Mouse (Mus musculus): ENCODE results near the gene Epas1.

Epas1 gene

GRCm38 (mm10) chr17:86788316-86788715, 34.8 kb downstream of the Epas1 start:
- DNase-seq (ENCODE audit: low spot score) = no peak

- no peak for DNase-seq (ENCODE audit: low spot score)
These were observed 38.4 kb downstream of the Epas1 start for GRCm38 (mm10) chr17:86791925-86792324.

DNA sequence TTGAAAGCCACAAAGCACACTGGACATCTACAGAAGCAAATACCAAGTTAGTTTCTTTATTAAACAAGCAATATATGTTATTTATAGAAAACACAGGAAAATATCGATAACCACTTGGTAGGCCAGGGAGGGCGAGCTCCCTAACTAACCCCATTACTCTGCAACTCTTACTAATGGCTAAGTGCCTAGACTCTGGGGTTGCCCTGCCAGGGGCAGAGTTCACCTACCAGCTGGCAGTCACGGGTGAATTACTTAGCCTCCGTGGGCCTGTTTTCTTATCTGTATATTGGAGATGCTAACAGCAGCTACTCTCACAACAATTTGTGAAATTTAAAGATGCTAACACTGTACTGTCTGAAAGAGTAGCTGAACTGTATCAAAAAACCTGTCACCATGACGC, 42.3 kb downstream of the Epas1 start:
- no peak for DNase-seq (ENCODE audit: low spot score)

DNA sequence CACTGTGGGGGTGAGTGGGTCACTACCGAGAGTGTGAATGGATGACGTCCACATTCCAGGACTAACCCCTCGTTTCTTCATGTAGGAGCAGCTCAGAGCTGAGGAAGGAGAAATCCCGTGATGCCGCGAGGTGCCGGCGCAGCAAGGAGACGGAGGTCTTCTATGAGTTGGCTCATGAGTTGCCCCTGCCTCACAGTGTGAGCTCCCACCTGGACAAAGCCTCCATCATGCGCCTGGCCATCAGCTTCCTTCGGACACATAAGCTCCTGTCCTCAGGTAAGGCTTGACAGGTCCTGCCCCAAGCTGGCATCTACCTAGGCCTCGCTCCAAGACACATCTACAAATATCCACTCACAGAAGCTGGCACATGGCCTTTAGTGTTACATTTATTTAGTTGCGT, 43.5 kb downstream of the Epas1 start:
- DNase-seq (ENCODE audit: low spot score) = no peak

- no peak for DNase-seq (ENCODE audit: low spot score)
These were observed 45.0 kb downstream of the Epas1 start for GRCm38 (mm10) chr17:86798460-86798859.

- no peak for DNase-seq (ENCODE audit: low spot score)
These were observed 45.5 kb downstream of the Epas1 start for GRCm38 (mm10) chr17:86798951-86799350.

GRCm38 (mm10) chr17:86800535-86800934, 47.0 kb downstream of the Epas1 start:
- no peak for DNase-seq (ENCODE audit: low spot score)

DNA sequence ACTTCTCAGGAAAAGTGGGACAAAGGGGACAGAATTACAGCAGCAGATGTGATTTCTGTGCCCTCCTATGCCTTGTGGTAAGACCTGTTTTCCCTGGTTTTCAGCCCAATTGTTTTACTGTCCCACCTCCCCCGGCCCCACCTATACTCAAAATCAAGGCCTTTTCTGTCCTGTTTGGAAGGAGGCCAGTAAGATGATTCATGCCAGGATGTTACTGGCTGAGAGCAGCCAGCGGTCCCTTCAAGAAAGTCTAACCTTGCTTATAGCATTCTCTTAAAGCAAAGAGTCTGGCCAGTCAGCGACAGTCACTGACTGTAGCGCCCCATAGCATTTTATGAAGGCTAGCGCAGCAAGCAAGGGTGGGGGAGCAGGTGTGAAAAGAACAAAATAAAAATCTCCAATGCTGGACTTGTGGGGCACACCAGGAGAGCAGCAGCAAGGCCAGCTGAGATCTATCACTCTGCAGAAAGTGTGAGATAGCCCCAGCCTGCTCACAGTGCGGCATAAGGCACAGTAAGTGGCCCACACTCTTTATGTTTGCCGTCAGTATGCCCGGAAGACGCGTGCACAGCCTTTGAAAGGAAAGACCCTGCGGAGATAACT, 47.8 kb downstream of the Epas1 start:
- no peak for DNase-seq (ENCODE audit: low spot score)

DNA sequence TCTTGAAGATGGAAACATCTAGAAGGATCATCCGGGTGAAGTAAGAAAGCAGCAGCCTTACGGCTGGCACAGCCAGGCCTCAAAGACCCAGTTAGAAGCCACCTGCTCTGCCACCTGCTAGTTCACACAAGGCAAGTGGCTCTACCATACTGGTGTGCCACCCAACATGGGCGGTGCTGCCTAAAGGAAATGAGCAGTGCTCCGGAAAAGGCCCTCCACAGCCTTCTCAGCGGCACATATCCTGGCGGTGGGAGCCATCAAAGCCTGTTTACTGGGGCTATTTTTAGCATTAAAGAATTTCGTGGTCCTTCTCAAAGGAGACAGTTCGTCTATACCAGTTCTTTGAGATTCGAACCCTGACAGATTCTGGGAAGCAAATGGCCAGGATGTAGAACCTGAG, 48.4 kb downstream of the Epas1 start:
- no peak for DNase-seq (ENCODE audit: low spot score)

- DNase-seq (ENCODE audit: low spot score) = no peak
These were observed 49.0 kb downstream of the Epas1 start for GRCm38 (mm10) chr17:86802351-86802985.

GRCm38 (mm10) chr17:86803147-86803546, 49.6 kb downstream of the Epas1 start:
- no peak for DNase-seq (ENCODE audit: low spot score)

- no peak for DNase-seq (ENCODE audit: low spot score)
These were observed 50.2 kb downstream of the Epas1 start for GRCm38 (mm10) chr17:86803653-86804052.

GRCm38 (mm10) chr17:86812029-86812428, 58.5 kb downstream of the Epas1 start:
- DNase-seq (ENCODE audit: low spot score) = peak; percentile 79

GRCm38 (mm10) chr17:86814320-86814719, 60.8 kb downstream of the Epas1 start:
- no peak for DNase-seq (ENCODE audit: low spot score)

- no peak for DNase-seq (ENCODE audit: low spot score)
These were observed 61.7 kb downstream of the Epas1 start for GRCm38 (mm10) chr17:86815016-86815865.

DNA sequence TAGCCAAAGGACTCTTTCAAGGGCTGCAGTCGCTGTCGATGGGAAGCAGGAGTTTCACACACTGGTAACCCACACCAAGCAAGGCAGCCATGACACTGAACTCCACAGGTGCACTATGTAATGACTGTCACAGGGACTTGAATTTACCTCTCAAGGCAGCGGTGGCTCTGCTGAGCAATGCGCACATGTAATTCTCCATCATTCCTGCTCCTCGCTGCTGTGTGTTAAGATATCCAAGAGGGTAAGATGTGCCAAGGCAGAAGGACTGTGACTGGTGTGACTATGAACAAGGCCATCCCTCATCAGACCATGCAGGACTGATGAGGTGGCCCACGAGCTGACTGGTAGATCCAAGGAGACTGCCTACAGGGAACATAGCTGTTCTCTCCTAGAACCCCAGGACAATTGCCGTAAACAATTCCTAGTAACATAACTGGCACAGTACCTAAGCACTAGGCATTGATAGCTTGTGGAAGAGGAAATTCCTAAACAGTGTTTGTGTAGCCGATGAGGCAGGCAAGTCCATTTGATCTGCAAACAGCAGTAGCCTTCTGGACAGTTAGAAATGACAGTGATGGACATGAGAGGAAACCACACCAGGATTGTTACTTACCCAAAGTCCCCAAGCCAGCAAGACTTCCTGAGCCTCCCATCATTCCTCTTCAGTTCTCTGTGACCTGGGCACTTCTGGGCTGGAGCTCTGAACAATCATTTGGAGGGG, 68.7 kb downstream of the Epas1 start:
- DNase-seq (ENCODE audit: low spot score) = no peak

DNA sequence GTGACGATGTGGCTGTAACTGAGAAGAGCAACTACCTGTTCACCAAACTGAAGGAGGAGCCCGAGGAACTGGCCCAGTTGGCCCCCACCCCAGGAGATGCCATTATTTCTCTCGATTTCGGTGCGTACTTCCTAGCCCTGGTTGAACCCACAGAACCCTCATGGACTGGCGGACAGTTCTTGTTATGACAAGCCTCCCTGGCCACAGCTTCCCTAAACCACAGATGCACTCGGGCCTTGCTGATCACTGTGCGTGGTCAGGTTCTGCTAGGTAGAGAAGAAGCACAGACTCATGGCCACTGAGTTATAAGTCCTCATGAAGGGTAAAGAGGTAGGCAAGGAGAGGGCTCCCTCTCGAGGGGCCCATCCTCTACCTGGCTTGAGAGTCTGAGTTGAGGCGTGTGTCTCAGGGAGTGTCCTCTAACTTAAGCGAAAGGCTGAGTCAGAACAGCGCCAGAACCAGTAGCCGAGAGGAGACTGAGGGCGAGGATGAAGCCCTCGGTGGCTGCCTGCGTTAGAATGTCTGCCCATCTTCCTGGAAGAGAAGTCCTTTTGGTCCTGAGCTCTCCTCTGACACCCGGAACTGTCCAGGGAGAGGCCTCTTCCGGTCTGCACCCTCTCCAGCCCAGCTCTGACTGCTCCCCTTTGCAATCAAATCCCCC, 71.1 kb downstream of the Epas1 start:
- DNase-seq (ENCODE audit: low spot score) = no peak

GRCm38 (mm10) chr17:86825163-86825902, 71.8 kb downstream of the Epas1 start:
- no peak for DNase-seq (ENCODE audit: low spot score)

DNA sequence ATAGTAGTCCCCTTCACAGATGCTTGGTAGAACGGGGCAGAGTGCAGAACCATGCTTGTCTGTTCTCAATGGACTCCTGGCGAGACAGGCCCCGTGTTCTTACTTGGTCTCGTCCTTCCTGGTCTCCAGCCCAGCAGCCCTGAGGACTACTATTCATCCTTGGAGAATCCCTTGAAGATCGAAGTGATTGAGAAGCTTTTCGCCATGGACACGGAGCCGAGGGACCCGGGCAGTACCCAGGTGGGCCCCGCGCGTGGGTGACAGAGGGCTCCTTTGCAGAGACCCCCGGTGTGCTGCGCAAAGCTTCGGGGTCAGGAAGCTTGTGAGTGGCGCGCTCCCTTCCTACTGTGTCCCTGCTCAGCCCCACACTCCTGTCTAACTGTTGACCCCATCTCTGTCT, 72.9 kb downstream of the Epas1 start:
- no peak for DNase-seq (ENCODE audit: low spot score)

GRCm38 (mm10) chr17:86827391-86828165, 74.1 kb downstream of the Epas1 start:
- no peak for DNase-seq (ENCODE audit: low spot score)
